Mouse (Mus musculus): ENCODE data around the gene Adamts6. TPM values are rescaled to one million over a fixed set of nuclear protein-coding genes. Genes with fewer than 3 reads are reported as not detected.

The Adamts6 gene
- 1 to 10 TPM in 1 of 2 experiments, under 1 TPM in 1; 0.93 to 1.5 TPM for total RNA-seq (2023)

GRCm38 (mm10) chr13:104287366-104288225, at the start of gene Adamts6:
Gene Adamts6 (plus strand): TSS chr13:104287835.

Other genes starting within 250 kb of the Adamts6 start
- 10 to 100 TPM; 15.4 to 17.6 TPM for gene Nln, start 178.2 kb upstream of the Adamts6 start, total RNA-seq (2023)
- gene Sgtb, start 178.1 kb upstream of the Adamts6 start, total RNA-seq (2023) = under 1 TPM; 0.11 TPM
- 10 to 100 TPM; 16.7 to 20.8 TPM for gene Trappc13, start 109.4 kb upstream of the Adamts6 start, total RNA-seq (2023)
- 1 to 10 TPM; 6.9 to 7.1 TPM for gene Trim23, start 109.0 kb upstream of the Adamts6 start, total RNA-seq (2023)
- 10 to 100 TPM; 13.5 to 14.5 TPM for gene Cenpk, start 59.2 kb upstream of the Adamts6 start, total RNA-seq (2023)
- 10 to 100 TPM; 18.9 to 21.2 TPM for gene Ppwd1, start 59.0 kb upstream of the Adamts6 start, total RNA-seq (2023)